Mouse (Mus musculus): ENCODE results near the gene Aoah. TPM values are rescaled to one million over a fixed set of nuclear protein-coding genes. Genes with fewer than 3 reads are reported as not detected.

Gene Aoah
- polyA plus RNA-seq, 1 experiment from 2014 or later = 0.80 TPM

- H3K4me1 ChIP-seq (ENCODE audit: control insufficient read depth, insufficient read depth, low read length) = no peaks in the 10 kb centered on the region
- WGBS = 52% methylated on average over 2 of the region's 2 CpGs
- no peak for ATAC-seq (replicated peaks; ENCODE audit: extremely low read depth, insufficient read depth, low FRiP score)
- H3K4me3 ChIP-seq (ENCODE audit: low read length) = no peak overlapping the region
- no peaks in the 10 kb centered on the region for H3K27me3 ChIP-seq (ENCODE audit: control insufficient read depth, insufficient read depth, low read length)
- H3K36me3 ChIP-seq (ENCODE audit: control insufficient read depth, insufficient read depth) = no peaks in the 10 kb centered on the region
- no peak overlapping the region for H3K27ac ChIP-seq (ENCODE audit: low read length)
- no peak overlapping the region for H3K4me2 ChIP-seq (ENCODE audit: low read depth, low read length)
- H3K9me3 ChIP-seq (replicated peaks; ENCODE audit: control insufficient read depth, low read length) = no peaks in the 10 kb centered on the region
- H3K9ac ChIP-seq (ENCODE audit: low read length) = no peak overlapping the region
These were observed 288.8 kb downstream of the Aoah start for GRCm38 (mm10) chr13:21082686-21083085.
